Mouse (Mus musculus): ENCODE measurements around the gene Parvg.

The Parvg gene

DNA sequence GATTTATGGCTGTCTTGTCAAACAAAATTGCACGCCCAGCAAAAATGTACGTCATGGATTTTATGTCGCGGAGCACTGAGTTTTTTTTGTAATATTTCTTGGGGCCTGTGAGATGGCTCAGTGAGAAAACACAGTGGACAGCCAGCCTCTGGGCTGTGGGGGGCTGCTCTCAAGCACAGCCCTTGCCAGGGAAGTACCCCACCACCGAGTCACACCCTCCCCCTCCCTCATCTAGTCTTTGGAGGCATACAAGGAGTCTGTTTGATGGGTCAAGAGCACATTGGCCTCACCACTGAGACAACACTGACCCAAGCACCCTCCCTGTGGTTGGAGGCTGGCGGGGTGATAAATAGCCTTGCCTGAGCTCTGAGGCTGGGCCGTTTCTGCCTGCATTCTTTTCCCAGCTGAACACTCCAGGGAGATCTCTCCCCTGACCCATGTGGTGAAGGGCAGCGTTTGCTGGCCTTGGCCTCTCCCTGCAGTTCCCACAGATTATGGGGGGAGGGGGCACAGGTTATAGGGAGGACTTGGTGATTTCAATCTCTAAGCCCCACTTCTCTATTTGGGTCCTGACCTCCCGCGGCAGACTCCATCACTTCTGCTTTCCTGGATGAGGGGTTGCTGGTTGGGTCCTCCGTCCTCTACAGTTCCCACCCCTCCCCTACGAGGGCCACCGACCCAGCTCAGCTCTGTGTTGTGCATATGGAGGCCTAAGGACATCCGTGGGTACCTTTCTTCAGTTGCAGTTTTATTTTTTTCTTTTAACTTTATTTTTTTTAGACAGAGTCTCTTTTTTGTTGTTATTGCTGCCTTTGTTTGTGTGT is 26.3 kb downstream of the Parvg start:
- in situ Hi-C loops (cut with MboI, MseI), result no loop called here

DNA sequence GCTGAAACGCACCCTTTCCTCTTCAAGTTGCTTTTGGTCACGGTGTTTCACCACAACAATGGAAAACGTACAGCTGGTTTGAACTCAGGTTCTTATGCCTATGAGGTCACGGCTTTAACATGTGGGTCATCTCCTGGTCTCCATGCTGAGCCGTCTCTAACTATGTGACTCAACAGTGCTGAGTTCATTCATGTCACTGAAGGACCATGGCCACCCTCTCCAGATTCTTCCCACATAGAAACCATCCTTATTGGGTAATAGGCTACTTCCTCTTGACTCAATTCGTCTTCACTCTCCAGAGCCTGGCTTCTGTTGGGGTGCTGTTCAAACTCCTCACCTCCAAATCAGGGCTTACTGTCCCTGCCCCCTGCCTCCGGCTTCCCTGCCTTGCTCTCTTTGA is 27.5 kb downstream of the Parvg start:
- in situ Hi-C loops (cut with MboI, MseI), result no loop called here

DNA sequence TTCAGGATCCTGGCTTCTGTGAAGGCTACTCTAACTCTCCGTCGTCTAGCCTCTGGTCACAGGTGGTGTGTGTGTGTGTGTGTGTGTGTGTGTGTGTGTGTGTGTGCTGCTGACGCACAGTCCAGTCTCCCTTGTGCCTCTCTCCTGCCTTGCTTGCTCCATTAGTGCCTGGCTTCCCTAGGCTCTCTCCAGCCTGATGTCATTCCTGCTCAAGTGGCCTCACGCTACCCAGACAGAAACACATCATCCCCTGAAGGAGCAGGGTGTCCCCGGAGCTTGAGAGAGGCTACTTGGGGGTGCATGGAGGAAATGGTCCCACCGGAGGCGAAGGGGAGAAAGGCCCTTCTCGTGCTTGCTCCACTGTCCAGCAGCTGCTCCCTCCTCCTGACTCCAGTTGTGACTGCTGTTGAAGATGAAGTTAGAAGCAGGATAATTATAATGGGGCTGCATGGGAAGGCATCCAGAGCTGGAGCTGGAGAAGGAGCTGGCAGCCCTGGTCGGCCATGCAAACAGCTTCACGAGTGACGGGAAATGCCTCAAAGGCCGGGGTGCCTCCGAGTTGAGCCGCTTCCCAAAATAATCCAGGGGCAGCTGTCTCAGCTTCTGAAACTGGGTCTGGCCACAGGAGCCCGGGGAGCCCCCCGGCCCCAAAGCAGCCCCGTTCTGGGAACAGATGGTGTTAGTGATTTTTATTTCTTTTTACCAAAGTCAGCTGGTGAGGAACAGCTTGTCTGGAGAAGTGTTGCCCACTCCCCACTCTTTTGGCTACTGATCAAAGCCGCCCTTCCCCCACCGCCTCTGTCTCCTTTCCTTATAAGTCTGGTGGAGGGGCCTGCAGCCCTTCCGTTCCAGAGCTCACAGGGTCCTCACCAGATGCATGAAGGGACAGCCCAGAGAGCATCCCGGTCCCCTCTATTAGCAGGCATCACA is 28.4 kb downstream of the Parvg start:
- in situ Hi-C loops (cut with MboI, MseI), result no loop called here

DNA sequence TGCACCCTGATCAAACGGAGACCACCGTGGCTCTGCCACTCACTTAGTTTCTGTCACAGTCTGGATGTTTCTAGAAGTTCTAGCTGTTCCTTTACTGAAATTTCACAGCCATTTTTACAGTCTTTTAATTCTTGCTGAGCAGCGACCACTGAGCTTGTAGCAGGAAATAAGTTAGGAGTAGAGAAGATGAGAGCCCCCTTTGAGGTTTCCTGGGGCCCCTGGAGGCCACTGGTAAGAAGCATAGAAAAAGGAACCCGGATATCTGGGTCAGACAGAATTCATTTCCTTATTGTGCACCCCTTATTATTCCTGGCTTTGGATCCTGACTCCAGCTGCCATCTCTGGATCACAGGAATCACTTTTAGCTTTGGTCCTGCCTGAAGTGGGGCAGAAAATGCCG is 31.3 kb downstream of the Parvg start:
- in situ Hi-C loops (cut with MboI, MseI), result no loop called here

- in situ Hi-C loops (cut with MboI, MseI), result no loop called here
These were observed 40.9 kb downstream of the Parvg start for GRCm38 (mm10) chr15:84364746-84365145.

DNA sequence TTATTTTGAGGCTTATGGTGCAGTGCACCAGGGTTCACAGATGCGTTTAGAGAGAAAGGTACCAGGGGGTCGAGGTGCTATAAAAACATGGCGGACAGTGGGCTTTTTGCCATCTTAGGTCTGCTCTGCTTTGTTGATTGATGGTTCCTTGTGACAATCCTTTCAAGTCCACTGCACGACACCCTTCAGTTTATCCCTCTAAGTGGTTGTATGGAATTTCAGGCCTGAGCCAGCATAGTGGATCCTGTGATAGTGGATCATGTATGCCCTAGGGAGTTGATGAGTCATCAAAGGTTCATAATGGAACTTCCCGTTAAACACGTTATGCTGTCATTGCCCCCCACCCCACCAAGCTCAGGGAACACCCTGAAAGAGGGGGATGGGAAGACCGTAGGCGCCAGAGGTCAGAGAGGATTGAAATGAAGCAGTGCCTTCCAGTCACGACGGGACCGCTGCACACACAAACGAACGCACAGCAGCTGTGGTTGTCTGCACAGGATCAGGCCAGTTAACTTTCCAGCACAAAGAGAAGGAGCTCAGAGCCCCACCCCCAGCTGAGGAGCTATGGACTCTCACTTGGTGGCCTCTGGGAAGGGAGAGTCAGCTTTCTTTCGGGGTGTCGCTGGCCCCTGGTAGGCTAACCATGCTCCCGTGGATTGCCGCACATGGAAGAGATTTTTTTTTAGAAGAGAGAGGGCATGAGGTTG is 42.0 kb downstream of the Parvg start:
- in situ Hi-C loops (cut with MboI, MseI), result no loop called here

DNA sequence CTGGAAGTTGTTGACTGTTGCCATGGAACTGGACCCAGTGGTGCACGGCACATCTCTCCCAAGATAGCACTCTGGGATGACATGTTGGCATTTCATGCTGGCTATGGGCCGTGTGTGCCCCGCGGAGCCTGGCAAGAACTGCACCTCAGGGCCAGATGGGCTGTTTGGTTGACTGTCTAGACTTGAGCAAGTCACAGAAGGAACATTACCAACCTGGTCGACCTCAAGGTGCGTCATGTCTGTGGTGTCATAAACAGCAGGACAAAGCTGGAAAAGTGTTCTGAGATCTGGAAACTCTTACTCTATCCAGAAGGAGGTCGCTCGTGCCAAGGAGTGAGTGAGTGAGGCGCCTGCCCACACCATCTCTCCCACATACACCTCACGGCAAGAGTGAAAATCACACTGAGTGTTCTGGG is 42.8 kb downstream of the Parvg start:
- in situ Hi-C loops (cut with MboI, MseI), result no loop called here

- in situ Hi-C loops (cut with MboI, MseI), result no loop called here
These were observed 43.6 kb downstream of the Parvg start for GRCm38 (mm10) chr15:84367402-84367801.

GRCm38 (mm10) chr15:84372801-84373200 is 49.0 kb downstream of the Parvg start:
- in situ Hi-C loops (cut with MboI, MseI), result no loop called here

GRCm38 (mm10) chr15:84378734-84379133 is 54.9 kb downstream of the Parvg start:
- in situ Hi-C loops (cut with MboI, MseI), result no loop called here

DNA sequence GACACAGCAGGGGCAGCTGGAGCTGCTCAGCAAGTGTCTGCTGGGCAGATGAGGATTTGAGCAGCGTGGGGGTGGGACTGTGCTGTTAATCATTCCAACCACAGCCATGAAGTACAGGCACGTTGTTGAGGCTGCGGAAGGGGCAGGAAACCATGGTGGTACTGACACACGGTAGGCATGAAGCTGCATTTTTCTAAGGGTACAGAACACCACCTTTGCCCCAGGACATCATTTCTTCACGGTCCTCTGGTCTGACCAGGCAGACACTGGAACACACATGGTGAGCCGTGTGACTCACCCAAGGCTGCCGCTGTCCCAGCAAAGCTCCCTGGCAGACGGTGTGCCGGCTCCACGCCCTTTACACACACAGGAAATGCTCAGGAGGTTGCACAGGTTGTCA is 56.4 kb downstream of the Parvg start:
- in situ Hi-C loops (cut with MboI, MseI), result loop anchor here (10.0 kb wide), 1 partner anchor 1795 kb away; no protein-coding TSS in a partner anchor

GRCm38 (mm10) chr15:84384066-84384465 is 60.2 kb downstream of the Parvg start:
- in situ Hi-C loops (cut with MboI, MseI), result loop anchor here (10.0 kb wide), 1 partner anchor 1799 kb away; no protein-coding TSS in a partner anchor

GRCm38 (mm10) chr15:84385995-84386565 is 62.3 kb downstream of the Parvg start:
- in situ Hi-C loops (cut with MboI, MseI), result loop anchor here (10.0 kb wide), 1 partner anchor 1801 kb away; no protein-coding TSS in a partner anchor

DNA sequence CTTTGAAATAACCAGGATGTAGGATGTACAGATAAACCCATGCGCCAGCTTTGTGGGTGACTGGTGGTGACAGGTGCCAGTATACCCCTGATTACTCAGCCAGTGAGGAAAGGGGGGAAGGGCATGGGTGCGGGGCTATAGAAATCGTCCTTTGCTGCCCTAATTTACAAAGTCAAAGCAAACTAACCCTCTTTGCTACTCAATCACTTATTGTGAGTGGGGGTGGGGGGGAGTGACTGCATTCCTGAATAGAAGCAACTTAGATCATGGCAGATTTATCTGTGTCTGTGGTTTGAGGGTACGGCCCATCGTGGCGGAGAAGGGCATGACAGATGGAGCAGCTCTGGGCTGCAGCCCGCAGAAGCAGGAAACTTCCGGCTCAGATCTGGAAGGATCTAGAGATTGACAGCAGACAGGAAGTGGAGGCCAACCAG is 64.9 kb downstream of the Parvg start:
- in situ Hi-C loops (cut with MboI, MseI), result loop anchor here (10.0 kb wide), 1 partner anchor 1804 kb away; no protein-coding TSS in a partner anchor

DNA sequence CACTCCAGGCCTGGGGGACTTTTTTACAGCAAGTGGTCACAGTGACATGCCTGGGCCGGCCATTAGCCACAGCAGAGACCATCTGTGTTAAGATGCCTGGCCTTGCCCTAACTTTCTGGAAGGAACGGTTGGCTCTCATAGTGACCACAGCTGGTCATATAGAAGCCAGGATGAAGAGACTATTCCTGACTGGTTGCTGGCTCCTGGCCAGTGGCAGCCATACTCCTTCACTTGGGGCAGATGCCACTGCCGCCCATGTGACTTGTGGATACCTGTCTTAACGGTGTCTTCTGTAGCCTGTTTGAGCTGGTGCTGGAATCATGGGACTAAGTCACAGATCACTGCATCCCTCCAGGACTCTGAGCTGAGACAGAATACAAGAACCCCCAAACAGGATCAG is 68.3 kb downstream of the Parvg start:
- in situ Hi-C loops (cut with MboI, MseI), result loop anchor here (10.0 kb wide), 1 partner anchor 457 kb away; no protein-coding TSS in a partner anchor

All from regulatory T cell (primary cell).